Mouse (Mus musculus) adrenal gland, adult (tissue): ENCODE results near the gene AC124108.1.

Source experiments
- DNase-seq, 2 experiments: peaks; one replicate each; pipeline ENCODE4 v3.0.0; 2022 to 2023; ENCODE audit warnings: low spot score in 1 of 2; ENCODE audit not compliant: inconsistent age in 2 of 2

AC124108.1 gene

GRCm38 (mm10) chr1:132237585-132238159 lies 46.4 kb downstream of the AC124108.1 start:
- peak; percentile 61 to 89 for DNase-seq

DNA sequence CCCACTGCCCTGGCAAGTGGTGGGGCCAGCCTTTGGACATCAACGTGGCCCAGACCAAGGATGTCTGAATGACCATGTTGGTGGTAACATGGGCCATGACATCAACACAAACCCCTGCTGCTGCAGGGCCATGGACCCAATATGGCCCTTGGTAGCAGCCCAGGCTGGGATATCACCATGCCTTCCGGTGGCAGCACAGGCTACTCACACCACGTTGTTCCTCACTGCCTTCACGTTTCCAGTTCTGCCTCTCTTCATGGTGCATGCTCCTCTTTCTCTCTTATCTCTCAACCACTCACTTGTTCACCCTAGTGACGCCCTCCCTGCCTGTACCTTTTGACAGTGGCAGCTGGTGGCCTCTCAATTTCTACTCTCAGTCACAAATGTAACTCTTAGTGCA lies 53.8 kb downstream of the AC124108.1 start:
- no peak for DNase-seq

- no peak for DNase-seq
These were observed 54.9 kb downstream of the AC124108.1 start for GRCm38 (mm10) chr1:132246137-132246536.

GRCm38 (mm10) chr1:132246641-132247040 lies 55.4 kb downstream of the AC124108.1 start:
- DNase-seq, result no peak

GRCm38 (mm10) chr1:132254467-132254866 lies 63.2 kb downstream of the AC124108.1 start:
- DNase-seq, result no peak
